Mouse (Mus musculus): ENCODE results near the gene Slc25a38.

The Slc25a38 gene

GRCm38 (mm10) chr9:120110211-120111018 lies at the start of gene Slc25a38:
Gene Slc25a38 (plus strand): TSS chr9:120110374.
- peak; percentile 97 to 98 for DNase-seq

- DNase-seq: no peak
Observed at GRCm38 (mm10) chr9:120064317-120064716, 45.9 kb upstream of the Slc25a38 start.

GRCm38 (mm10) chr9:120067609-120068008 lies 42.6 kb upstream of the Slc25a38 start:
- DNase-seq: no peak

DNA sequence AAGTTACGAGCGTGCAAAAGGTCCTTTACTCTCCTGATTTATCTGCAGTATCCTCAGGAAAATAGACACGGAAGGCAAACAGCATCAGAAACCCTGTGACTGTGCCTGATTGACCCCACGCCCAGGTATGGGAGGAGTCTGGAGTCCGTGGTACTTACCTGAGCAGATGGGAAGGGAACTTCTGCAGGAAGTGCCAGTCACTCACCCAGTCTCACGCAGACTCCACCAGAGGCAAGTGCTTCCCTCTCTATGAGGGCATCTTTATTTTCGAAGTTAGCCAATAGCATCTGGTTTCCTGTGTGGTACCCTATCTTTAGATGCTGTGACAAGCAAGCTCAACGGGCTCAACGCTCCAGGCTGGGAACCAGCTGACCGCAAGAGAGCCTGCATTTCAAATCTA lies 42.1 kb upstream of the Slc25a38 start:
- no peak for DNase-seq

DNA sequence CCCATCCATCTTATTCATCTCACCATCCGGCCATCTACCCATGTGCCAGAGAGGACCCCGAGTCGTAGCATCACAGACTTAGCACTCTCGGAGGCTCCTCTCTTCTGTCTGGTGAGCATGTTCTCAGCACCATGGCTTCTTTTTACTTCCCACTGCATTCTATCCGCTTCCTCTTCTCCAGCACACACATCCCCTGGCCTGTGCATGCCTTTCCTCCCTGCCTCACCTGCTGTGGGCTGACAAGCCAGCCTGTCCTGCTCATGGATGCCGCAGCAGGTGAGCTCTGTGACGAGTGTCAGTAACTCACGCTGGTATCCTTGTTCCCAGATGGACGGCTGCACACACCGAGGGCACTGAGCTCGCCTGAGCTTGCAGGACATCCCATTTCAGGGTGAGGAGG lies 40.4 kb upstream of the Slc25a38 start, which contains the start of gene Cx3cr1:
Gene Cx3cr1, minus strand, starts transcription at position 101 of the 400 bp plus-strand sequence.
- DNase-seq: no peak

- DNase-seq: no peak
Observed at GRCm38 (mm10) chr9:120071251-120071650, 38.9 kb upstream of the Slc25a38 start.

DNA sequence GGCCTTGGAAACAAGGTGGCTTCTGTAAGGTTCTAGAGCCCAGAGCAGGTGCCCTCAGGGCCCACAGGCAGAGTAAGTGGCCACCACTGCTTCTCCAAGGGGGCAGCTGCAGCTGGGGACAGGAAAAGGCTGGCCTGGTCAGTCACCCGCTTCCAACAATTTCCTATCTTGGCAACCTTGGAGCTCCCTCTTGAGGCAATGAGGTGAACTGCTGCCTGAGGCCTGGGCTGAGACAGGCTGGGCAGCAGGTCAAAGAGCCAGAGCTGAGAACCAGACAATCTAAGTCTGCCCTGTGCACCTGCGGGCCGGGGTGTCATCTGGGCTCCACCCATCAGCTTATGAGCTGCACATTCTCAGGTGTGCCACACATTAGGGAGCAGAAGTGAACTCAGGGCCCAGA lies 37.0 kb upstream of the Slc25a38 start:
- DNase-seq: peak; percentile 90 to 92

DNA sequence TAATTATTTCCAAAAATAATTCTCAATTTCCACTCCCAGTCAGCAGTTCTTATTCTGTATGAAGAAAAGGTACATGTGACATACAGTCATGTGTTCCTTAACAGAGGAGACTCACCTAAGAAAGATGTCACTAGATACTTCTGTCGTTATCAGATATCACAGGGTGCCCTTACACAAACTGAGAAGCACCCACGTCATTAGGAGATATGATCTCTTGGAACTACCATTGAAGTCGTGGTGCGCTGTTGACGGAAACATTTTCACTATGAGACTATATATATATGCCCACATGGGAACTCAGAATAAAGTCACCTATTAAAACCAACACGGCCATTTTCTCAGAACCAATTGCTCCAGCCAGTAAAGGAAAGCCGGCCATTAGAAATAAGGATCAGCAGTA lies 35.7 kb upstream of the Slc25a38 start:
- DNase-seq: no peak

DNA sequence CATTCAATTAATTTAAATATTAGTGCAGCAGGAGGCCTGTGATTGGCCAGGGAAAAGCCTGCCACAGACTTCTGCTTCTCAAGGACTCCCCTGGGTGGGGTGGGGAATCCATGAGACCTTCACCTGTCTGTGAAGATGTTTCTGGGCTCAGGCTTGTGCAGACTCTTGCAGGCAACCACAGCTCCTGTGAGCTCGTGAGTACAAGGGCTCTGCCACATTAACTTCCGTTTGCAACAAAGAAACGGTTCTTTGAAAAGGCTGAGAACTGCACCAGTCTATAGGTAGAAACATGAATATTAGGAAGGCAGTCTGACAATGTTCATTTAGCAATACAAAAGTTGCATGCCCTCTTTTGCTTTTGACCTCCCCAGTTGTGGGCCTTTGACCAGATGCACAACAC lies 31.9 kb upstream of the Slc25a38 start:
- DNase-seq: no peak

- DNase-seq: no peak
Observed at GRCm38 (mm10) chr9:120079901-120080300, 30.3 kb upstream of the Slc25a38 start.

GRCm38 (mm10) chr9:120080546-120081108 lies 29.5 kb upstream of the Slc25a38 start:
- peak; percentile 10 to 18 for DNase-seq

- peak in 1 of 2 experiments; percentile 53 for DNase-seq
Observed at GRCm38 (mm10) chr9:120081247-120081646, 28.9 kb upstream of the Slc25a38 start.

DNA sequence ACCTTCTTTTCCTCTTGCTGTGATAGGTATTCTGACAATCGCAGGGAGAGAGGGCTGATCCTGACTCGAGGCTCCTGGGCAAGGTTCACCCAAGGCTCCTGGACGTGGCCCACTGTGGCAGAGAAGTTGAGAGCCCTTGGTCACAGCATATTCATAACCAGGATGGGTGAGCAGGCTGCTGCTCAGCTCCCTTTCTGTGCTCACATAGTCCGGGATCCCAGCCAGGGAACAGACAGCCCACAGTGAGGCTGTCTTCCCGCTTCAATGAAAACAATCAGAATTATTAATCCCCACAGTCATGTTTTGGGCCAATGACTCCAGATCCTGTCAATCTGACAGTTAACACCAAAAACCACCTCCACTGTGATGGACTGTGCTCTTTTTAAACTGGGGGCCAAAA lies 28.2 kb upstream of the Slc25a38 start:
- DNase-seq: peak; percentile 69 to 79

GRCm38 (mm10) chr9:120082691-120083090 lies 27.5 kb upstream of the Slc25a38 start:
- no peak for DNase-seq

- no peak for DNase-seq
Observed at GRCm38 (mm10) chr9:120083158-120083894, 26.8 kb upstream of the Slc25a38 start.

GRCm38 (mm10) chr9:120084406-120084805 lies 25.8 kb upstream of the Slc25a38 start:
- no peak for DNase-seq

DNA sequence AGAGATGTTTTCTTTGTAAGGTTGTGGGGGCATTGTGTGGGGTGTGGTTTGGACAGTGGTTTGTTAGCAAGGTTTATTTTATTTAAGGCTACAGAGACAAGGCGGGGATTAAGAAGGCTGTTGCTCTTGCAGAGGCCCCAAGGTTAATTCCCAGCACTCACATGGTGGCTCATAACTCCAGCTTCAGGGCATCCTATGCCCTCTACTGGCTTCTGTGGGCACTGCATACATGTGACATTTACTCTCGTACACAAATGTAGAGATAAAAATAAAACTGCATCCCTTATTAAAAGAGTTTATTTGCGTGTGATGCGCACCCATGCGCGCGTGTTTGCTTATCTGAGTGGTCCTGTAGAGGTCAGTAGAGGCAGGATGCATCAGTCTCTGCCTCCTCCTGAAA lies 21.0 kb upstream of the Slc25a38 start:
- no peak for DNase-seq

GRCm38 (mm10) chr9:120091086-120091485 lies 19.1 kb upstream of the Slc25a38 start:
- no peak for DNase-seq

GRCm38 (mm10) chr9:120091696-120092238 lies 18.4 kb upstream of the Slc25a38 start, which contains the start of gene Ccr8:
Gene Ccr8 (plus strand): TSS chr9:120092114.
- no peak for DNase-seq

GRCm38 (mm10) chr9:120093701-120094100 lies 16.5 kb upstream of the Slc25a38 start:
- DNase-seq: no peak

DNA sequence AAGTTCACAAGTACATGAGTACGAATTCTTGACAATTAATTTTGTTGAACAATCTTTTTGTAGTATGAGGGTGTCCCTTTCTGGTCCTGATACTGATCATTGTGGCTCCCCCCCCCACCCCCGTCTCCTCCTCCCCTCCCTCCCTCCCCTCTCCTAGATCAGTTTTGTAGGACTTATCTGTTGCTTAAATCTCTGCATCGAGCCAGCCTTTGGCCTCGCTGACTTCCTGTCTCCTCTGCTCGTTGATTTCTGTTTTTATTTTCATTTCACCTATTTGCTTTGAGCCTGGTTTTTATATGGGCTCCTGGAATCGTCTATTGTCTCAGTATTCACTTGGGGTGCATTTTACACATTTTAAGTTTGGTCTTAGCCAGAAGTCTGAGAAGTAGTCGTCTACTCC lies 14.3 kb upstream of the Slc25a38 start:
- no peak for DNase-seq

DNA sequence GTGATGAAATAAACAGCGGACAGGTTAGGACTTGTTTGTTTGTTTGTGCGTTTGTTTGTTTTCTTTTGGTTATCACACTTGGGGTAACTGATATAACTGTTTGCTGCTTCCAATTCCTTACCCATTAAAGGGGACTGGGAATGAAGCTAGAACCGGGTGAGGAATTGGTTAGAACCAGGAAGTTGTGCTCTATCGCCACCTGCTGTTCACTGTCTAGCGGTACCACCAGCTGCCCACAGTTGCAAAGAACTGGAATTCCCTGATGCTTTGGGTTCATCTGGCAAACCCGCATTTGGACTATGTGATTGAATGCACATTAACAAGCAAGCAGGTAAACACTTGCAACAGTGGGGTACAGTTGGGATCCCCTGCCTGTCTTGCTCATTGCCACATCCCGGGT lies 11.5 kb upstream of the Slc25a38 start:
- peak; percentile 84 to 89 for DNase-seq

DNA sequence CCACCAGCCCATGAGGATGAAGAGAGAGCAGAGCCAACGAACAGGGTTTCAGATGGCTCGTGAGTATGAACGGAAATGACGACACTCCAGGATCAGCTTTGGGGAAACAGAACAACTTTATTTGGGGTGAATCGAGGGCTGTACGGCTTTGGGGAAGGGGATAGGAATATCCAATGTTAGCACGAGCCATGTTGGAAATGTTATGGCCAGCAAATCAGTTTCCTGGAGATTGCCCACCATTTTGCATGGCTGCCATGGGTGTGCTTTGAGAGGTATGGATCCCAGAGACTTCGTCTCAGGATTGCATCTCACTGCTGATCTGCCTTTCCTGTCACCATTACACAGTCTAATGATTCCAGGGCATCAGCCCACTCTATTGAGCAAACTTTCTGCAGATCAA lies 10.9 kb upstream of the Slc25a38 start:
- no peak for DNase-seq
